Mouse (Mus musculus): Measurements from ENCODE around the gene Agap1.
A peak's percentile ranks its signal among the peaks of the same experiment; 100 is the strongest.

The Agap1 gene

GRCm38 (mm10) chr1:89932021-89932423 lies 477.4 kb downstream of the Agap1 start:
- no peak for DNase-seq (ENCODE audit: low spot score in 2 of 2)

- DNase-seq (ENCODE audit: low spot score in 2 of 2): no peak
Observed at GRCm38 (mm10) chr1:89932616-89933015, 478.0 kb downstream of the Agap1 start.

- no peak for DNase-seq (ENCODE audit: low spot score in 2 of 2)
Observed at GRCm38 (mm10) chr1:89933028-89933427, 478.4 kb downstream of the Agap1 start.

- DNase-seq (ENCODE audit: low spot score in 2 of 2): no peak
Observed at GRCm38 (mm10) chr1:89933786-89934185, 479.2 kb downstream of the Agap1 start.

- DNase-seq (ENCODE audit: low spot score in 2 of 2): no peak
Observed at GRCm38 (mm10) chr1:89934316-89935260, 480.0 kb downstream of the Agap1 start.

GRCm38 (mm10) chr1:89935493-89936348 lies 481.1 kb downstream of the Agap1 start:
- no peak for DNase-seq (ENCODE audit: low spot score in 2 of 2)

- no peak for DNase-seq (ENCODE audit: low spot score in 2 of 2)
Observed at GRCm38 (mm10) chr1:89938884-89939595, 484.4 kb downstream of the Agap1 start.

- DNase-seq (ENCODE audit: low spot score in 2 of 2): no peak
Observed at GRCm38 (mm10) chr1:89939596-89939960, 485.0 kb downstream of the Agap1 start.

GRCm38 (mm10) chr1:89939981-89940726 lies 485.5 kb downstream of the Agap1 start:
- peak in 1 of 2 experiments; percentile 37 for DNase-seq (ENCODE audit: low spot score in 2 of 2)

- no peak for DNase-seq (ENCODE audit: low spot score in 2 of 2)
Observed at GRCm38 (mm10) chr1:89940961-89941524, 486.4 kb downstream of the Agap1 start.

- no peak for DNase-seq (ENCODE audit: low spot score in 2 of 2)
Observed at GRCm38 (mm10) chr1:89941701-89942381, 487.2 kb downstream of the Agap1 start.

GRCm38 (mm10) chr1:89942395-89942976 lies 487.9 kb downstream of the Agap1 start:
- DNase-seq (ENCODE audit: low spot score in 2 of 2): no peak

GRCm38 (mm10) chr1:89943202-89943601 lies 488.6 kb downstream of the Agap1 start:
- peak in 1 of 2 experiments; percentile 70 for DNase-seq (ENCODE audit: low spot score in 2 of 2)

All from frontal cortex, postnatal 36 days (tissue).